Mouse (Mus musculus) kidney, postnatal 4 days (tissue): ENCODE measurements around the gene Pin1rt1.
A peak's percentile ranks its signal among the peaks of the same experiment; 100 is the strongest.

ENCODE experiments used
- DNase-seq, 2 experiments: peaks; one replicate each; pipeline ENCODE4 v3.0.0; 2021; ENCODE audit warnings: mixed read lengths in 2 of 2

The Pin1rt1 gene

GRCm38 (mm10) chr2:104711585-104712485, 4.3 kb downstream of the Pin1rt1 start, which contains the start of gene Tcp11l1:
Gene Tcp11l1 (minus strand): TSS chr2:104712169.
- peak; percentile 76 to 83 for DNase-seq

DNA sequence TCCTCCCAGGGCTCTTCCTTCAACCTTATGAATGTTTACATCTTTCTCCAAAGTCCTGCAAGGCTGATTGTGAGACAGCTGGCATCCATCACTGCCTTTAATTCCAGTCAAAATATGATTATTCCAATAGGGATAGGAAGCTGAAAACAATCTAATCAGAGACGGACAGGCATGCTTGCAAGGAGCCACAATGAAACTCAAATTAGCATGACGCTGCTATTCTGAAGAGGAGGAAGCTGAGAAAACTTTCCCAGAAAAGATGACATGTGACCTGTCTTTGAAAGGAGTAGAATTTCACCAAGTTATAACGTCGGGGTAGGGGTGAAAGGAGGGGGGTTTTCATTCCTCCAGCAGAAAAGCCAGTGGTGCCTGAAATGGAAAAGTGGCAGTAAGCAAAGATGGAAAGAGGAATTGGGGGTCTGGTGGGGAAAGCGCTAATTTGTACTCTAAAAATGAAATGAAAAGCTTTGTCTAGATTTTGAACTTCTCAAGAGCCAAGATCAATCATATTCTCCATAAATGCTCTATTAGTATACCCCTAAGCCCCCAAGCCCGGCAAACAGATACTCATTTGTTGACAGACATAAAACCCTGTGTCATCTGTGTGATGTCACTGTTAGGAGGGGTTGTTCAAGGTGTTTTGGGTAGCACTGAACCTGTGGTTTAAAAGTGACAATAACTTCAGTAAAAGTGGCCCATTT, 5.4 kb downstream of the Pin1rt1 start:
- DNase-seq = no peak

DNA sequence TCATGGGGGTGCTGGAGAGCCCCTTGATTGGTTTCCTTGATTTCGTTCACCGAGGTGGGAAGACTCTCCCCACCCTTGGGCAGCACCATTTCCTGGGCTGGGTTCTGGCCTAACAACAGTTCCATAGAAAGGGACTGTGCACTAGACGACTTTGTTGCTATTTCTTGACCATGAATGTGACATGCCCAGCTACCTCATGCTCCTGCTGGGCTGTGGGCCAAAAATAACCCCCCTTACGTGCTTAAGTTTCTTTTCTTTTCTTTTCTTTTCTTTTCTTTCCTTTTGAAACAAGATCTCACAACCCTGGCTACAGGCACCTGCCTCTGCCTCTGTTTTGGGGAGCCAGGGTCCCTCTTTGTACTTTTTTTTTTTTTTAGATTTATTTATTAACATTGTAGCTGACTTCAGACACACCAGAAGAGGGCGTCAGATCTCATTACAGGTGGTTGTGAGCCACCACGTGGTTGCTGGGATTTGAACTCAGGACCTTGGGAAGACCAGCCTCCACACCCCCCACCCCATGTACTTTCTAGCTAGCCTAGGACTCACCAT, 6.3 kb downstream of the Pin1rt1 start:
- DNase-seq = peak in 1 of 2 experiments; percentile 17

GRCm38 (mm10) chr2:104704355-104704754, 11.8 kb downstream of the Pin1rt1 start:
- DNase-seq = no peak

GRCm38 (mm10) chr2:104703158-104703557, 13.0 kb downstream of the Pin1rt1 start:
- no peak for DNase-seq

DNA sequence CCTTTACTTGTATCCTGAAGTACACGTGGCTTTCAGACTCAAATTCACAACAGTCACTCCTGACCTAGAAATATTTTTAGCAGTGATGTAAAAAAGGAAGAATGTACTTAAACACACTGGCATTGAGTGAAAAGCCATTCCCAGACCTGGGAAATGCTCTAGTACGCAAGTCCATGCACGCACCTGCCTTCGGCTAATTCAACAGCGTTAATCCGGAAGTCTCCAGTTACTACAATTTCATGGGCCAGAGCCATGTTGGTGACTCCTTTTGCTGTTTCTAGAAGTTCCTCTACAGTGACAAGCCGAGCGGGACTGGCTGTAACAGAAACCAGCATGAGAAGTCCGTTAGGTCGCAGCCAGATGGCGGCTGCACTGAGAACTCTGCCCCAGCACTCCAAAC, 16.5 kb downstream of the Pin1rt1 start:
- DNase-seq = no peak

GRCm38 (mm10) chr2:104692551-104692950, 23.6 kb downstream of the Pin1rt1 start:
- DNase-seq = no peak

- no peak for DNase-seq
Measured at GRCm38 (mm10) chr2:104690720-104691119, 25.5 kb downstream of the Pin1rt1 start.

DNA sequence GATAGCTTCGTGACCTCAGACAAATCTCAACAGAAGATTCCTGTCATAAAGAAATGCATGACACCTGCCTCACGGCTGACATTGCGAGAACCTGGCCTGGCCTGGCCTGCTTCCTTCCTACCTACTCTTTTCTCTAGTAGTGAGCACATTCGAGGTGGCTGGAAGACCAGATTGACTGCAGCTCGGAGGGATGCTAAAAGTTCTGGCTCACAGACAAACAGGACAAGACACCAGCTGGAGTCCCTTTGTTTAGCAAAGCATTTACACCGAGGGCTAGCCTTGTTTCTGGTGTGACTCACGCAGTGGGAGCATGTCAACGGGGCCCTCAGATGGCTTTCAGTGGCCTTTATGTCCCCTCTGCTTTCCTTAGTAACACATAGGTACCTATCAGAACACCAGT, 27.5 kb downstream of the Pin1rt1 start:
- DNase-seq = no peak

- DNase-seq = no peak
Measured at GRCm38 (mm10) chr2:104688321-104688720, 27.9 kb downstream of the Pin1rt1 start.

DNA sequence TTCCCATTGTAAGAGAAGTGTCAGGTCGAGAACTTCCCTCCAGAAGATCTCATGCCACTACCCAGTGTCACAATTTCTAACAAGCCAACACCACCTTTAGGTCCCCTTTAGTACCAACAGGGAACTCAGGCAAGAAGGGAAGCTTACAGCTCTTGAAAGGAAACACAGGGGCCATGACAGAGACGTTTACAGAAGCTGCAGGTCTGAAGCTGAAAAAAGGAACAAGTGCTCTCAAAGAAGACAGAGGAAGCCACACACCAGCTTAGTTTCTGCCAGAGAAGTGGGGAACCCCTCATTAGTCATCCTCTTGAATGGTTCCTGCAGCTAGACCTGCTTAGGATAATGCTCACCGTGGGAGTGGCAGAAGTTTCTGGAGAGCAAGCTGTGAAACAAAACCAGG, 28.9 kb downstream of the Pin1rt1 start:
- no peak for DNase-seq

GRCm38 (mm10) chr2:104685418-104685817, 30.8 kb downstream of the Pin1rt1 start:
- peak; percentile 88 to 92 for DNase-seq

DNA sequence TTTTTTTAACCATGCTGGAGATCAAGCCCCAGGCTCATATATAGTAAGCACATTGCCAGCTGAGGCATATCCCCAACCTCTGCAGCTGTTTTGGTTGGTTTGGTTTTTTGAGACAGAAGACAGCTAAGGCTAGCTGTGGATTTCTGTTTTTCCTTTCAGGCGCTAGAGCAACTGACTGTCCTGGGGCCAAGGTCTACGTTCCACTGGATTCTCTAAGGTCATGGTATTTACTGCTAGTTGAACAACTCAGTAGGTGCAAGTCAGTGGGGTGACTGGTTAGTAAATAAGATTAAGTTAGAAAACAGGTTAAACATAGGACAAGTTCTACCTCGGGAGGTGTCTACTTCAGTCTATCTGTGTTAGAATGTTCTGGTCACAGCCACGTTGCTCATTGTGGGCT, 31.4 kb downstream of the Pin1rt1 start:
- no peak for DNase-seq

DNA sequence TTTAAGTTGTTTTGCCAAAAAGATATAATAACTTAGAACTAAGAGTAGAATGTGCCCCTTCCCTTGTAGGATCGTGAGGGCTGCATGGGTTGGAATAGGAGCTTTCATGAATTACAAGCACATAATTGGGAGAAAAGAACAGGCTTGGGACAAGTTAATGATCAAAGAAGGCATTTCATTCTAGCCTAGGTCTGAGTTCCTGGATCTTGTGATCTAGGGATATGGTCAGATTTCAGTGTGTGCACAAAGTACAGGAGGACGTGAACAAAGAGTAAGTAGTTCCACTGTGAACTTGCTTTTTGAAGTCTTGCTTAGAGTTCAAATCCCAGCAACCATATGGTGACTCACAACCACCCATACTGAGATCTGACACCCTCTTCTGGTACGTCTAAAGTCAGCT, 38.9 kb downstream of the Pin1rt1 start:
- DNase-seq = no peak

GRCm38 (mm10) chr2:104671724-104672123, 44.5 kb downstream of the Pin1rt1 start:
- no peak for DNase-seq

- no peak for DNase-seq
Measured at GRCm38 (mm10) chr2:104669122-104669804, 46.9 kb downstream of the Pin1rt1 start.
